In the genomic region with DNA sequence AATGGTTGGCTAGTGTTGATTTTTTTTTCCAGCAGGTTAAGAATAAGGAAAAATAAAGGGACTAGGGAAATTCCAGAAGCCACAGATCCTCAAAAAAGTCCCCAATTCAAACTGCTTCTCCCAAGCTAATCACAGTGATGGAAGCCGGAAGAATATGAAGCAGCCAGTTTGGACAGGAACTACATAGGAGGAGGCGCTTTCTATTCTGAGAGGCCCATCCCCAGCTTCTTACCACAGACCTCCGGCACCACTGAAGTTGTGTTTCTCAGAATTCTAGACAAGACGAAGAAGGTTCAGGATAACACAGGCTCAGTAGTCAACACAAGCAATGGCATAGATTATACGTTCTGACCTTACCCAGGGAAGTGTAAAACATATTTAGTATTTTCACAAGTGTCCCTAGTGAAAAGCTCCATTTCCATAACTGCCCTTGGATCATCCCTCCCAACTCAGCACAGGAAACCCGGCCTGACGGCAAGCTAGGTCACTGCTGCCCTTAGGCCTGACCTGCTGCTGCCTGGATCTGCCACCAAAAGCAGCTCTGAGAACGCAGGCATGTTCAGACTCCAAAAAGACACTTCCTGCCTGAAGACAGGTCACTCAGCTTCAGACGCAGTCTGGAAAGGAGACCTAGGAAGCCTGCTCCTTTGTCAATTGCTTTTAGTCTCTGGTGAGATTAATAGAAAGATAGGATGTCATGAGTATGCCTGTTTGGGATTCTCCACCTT, we compare ENCODE assay signal across 15 mouse cellular contexts.
DNase-seq lines count a peak whose midpoint lies in the region; ATAC-seq and TF ChIP-seq lines count a peak whose summit lies in the region.
"Had no signal": no experiment of that assay in that cellular context is flagged by ENCODE, and none has a peak within 500 bp of the region (broad histone marks: within the 10 kb centered on the region; RNA-seq: fewer than 3 reads in every experiment).

No protein-coding gene starts in this region.

- H3K36me3 ChIP-seq in midbrain, embryonic 10.5 days: no peaks in the 10 kb centered on the region
- H3K36me3 ChIP-seq in midbrain, embryonic 14.5 days (ENCODE audit: control insufficient read depth, insufficient read depth, low read length): no peaks in the 10 kb centered on the region
- H3K36me3 ChIP-seq: heart, embryonic 12.5 days; liver, embryonic 15.5 days had no signal

- intact Hi-C loops in gastrocnemius, adult 2 months (cut with DNase I): no loop called here
- intact Hi-C loops in gastrocnemius, postnatal 36 days (cut with DNase I): no loop called here

- no peak overlapping the region for H3K9ac ChIP-seq in midbrain, embryonic 14.5 days (replicated peaks; ENCODE audit: low read length)
- H3K9ac ChIP-seq: heart, embryonic 12.5 days; liver, embryonic 15.5 days had no signal

- no peaks in the 10 kb centered on the region for H3K27me3 ChIP-seq in midbrain, embryonic 10.5 days (ENCODE audit: low read depth, poor library complexity, severe bottlenecking)
- no peaks in the 10 kb centered on the region for H3K27me3 ChIP-seq in midbrain, embryonic 14.5 days (ENCODE audit: control insufficient read depth, insufficient read depth, low read length)
- H3K27me3 ChIP-seq: heart, embryonic 12.5 days; liver, embryonic 15.5 days had no signal

- no peak overlapping the region for H3K4me3 ChIP-seq in gastrocnemius, adult 2 months
- no peak overlapping the region for H3K4me3 ChIP-seq in midbrain, embryonic 10.5 days
- no peak overlapping the region for H3K4me3 ChIP-seq in midbrain, embryonic 14.5 days (replicated peaks; ENCODE audit: low read depth, low read length)
- H3K4me3 ChIP-seq: erythroblast, embryonic 14.5 days; heart, embryonic 12.5 days; liver, embryonic 15.5 days had no signal

- no peaks in the 10 kb centered on the region for H3K9me3 ChIP-seq in midbrain, embryonic 10.5 days (replicated peaks)
- no peaks in the 10 kb centered on the region for H3K9me3 ChIP-seq in midbrain, embryonic 14.5 days (ENCODE audit: control insufficient read depth, low read length)
- H3K9me3 ChIP-seq: heart, embryonic 12.5 days; liver, embryonic 15.5 days had no signal

- ATAC-seq in midbrain, embryonic 14.5 days (ENCODE audit: low FRiP score, low TSS enrichment): no peak
- ATAC-seq: hindbrain, postnatal 0 days had no signal

- H3K4me2 ChIP-seq in midbrain, embryonic 14.5 days (ENCODE audit: low read length): no peak overlapping the region
- H3K4me2 ChIP-seq: heart, embryonic 12.5 days; liver, embryonic 15.5 days; midbrain, embryonic 11.5 days had no signal

- 87% methylated on average over 9 of the region's 9 CpGs for WGBS in midbrain, embryonic 10.5 days
- 86% methylated on average over 9 of the region's 9 CpGs for WGBS in midbrain, embryonic 14.5 days

- H3K4me1 ChIP-seq in midbrain, embryonic 10.5 days: peaks cover 6% of the 10 kb centered on the region; the same call in 1 of the 2 replicates
- no peaks in the 10 kb centered on the region for H3K4me1 ChIP-seq in midbrain, embryonic 14.5 days (ENCODE audit: control insufficient read depth, insufficient read depth, low read length)
- H3K4me1 ChIP-seq: heart, embryonic 12.5 days had no signal

- H3K27ac ChIP-seq in gastrocnemius, adult 2 months: peak overlapping the region; percentile 67
- no peak overlapping the region for H3K27ac ChIP-seq in midbrain, embryonic 10.5 days (replicated peaks)
- H3K27ac ChIP-seq in midbrain, embryonic 14.5 days (replicated peaks; ENCODE audit: low read depth, low read length): no peak overlapping the region
- H3K27ac ChIP-seq: hindbrain, postnatal 0 days; liver, embryonic 15.5 days had no signal

- DNase-seq in gastrocnemius, adult 2 months: no peak
- no peak for DNase-seq in gastrocnemius, postnatal 36 days
- peak; percentile 34 to 37 for DNase-seq in urinary bladder, adult 18-20 months (ENCODE audit: low spot score in 2 of 2)
- DNase-seq in urinary bladder, postnatal 25 days (ENCODE audit: low spot score): no peak
- DNase-seq in kidney, postnatal 25 days: peak; percentile 29 to 61
- DNase-seq in midbrain, embryonic 10.5 days (ENCODE audit: low spot score): no peak
- no peak for DNase-seq in midbrain, embryonic 14.5 days
- no peak for DNase-seq in thymus, postnatal 36 days
- DNase-seq: cerebellum, postnatal 36 days; layer of hippocampus, postnatal 36 days had no signal

- TF ChIP-seq CTCF in gastrocnemius, adult 2 months (IDR thresholded peaks at IDR 0.05): no peak

Comparison
In these comparisons a context has a peak if more than half of its experiments do, and no peak if none do; other contexts are left out.
1. DNase-seq: peak in urinary bladder, adult 18-20 months (2 of 2) and kidney, postnatal 25 days (2 of 2); none in gastrocnemius, adult 2 months (single experiment), gastrocnemius, postnatal 36 days (0 of 2), urinary bladder, postnatal 25 days (single experiment), midbrain, embryonic 10.5 days (single experiment), midbrain, embryonic 14.5 days (single experiment) and thymus, postnatal 36 days (0 of 2).